Mouse (Mus musculus) kidney, adult 2 months (tissue): ENCODE measurements around the gene Ebf1.

Experiments used
- CTCF ChIP-seq: fragments of 200-500 bp; conservative IDR thresholded peaks from 2 replicates; pipeline ENCODE4 v1.5.1; 2011; ENCODE audit warnings: low read depth, mild to moderate bottlenecking, control low read depth, low read length, moderate library complexity, mixed read lengths; ENCODE audit not compliant: insufficient read depth, insufficient read length
- POLR2A ChIP-seq: fragments of 200-500 bp; IDR thresholded peaks from one replicate; pipeline ENCODE4 v1.6.1; 2011; ENCODE audit warnings: low read depth, low read length, control low read depth

DNA sequence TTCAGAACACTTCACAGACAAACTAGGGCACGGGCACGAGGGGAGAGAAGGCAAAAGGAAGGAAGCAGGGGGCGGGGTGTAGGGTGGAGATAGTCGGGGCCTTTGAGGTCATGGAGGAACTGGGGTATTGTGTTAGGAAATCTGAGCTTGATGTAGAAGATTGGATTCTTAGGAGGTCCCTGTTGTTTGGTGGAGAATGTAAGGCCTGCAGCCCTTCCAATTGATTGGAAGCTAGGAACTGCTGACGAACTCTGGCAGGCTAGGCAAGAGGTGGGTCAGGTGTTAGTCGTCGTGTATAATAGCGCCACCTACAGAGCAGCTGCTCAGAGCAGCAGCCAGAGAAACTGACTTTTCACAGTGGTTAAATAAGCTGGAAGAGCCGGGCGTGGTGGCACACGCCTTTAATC is 35.8 kb upstream of the Ebf1 start:
- TF ChIP-seq POLR2A (no peak), CTCF (peak; percentile 80)
